Mouse (Mus musculus) forelimb bud, embryonic 11.5 days (tissue): ENCODE data around the gene Olfr643.

ENCODE experiments used
- DNase-seq: peaks from one replicate; pipeline ENCODE4 v3.0.0-alpha.2; 2012; ENCODE audit warnings: low read depth, low spot score

Gene Olfr643

DNA sequence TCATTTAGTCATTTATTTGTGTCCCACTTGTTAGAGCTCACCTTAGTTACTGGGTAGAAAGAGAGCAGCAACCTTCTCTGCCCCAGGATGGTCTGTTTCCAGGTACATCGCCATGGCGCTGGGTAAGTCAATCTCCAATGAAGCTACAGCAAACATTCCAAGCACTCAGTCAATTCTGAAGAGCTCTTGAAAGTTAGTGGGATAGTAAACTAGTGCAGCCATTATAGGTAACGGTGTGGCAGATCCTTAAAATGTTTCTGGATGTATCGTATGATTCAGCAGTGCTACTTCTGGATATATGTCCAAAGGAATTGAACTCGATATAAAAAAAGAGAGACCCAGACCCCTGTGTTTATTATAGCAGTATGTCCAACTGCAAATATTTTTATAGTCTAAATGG, at the start of gene Olfr643:
TSS of gene Olfr643 (minus strand) at position 101 of the 400 bp plus-strand sequence.
- no peak for DNase-seq

DNA sequence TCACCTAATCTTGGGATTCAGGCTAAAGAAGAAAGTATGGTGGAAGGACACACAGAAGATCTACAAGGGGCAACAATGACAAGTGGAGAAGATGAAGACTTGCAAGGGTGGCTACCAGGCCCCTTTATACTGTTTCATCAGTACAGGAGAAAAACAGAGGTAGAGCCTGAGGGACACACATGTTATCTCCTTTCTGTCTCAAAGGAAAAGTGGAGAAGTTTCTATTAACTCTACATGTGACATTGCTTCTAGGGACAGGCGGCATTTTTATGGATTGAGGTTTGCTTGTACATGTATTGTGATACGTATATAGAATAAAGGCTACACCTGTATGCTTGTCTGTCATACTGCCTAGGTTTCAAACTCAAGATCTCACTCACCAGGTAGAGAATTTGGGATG, 46.1 kb upstream of the Olfr643 start, which contains the start of gene Olfr648:
TSS of gene Olfr648 (minus strand) at position 101 of the 400 bp plus-strand sequence.
- DNase-seq = no peak

DNA sequence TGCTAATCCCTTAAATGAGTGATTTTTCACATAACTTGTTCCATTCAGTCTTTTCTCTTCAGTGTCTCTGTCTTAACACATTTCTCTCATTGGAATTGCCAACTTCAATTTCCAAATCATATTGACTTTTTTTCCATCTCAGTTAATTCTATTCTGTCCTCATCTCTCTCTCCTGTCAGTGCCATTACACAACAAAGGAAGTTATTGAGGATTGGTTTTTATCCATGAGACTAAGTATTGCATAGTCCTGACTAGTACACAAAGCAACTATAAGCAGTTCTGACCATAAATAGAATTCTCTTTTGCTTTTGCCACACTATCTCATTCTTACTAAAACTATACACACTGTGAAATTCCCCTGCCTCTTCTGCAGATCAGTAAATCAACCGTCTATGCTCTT, 41.9 kb upstream of the Olfr643 start:
- DNase-seq = no peak

DNA sequence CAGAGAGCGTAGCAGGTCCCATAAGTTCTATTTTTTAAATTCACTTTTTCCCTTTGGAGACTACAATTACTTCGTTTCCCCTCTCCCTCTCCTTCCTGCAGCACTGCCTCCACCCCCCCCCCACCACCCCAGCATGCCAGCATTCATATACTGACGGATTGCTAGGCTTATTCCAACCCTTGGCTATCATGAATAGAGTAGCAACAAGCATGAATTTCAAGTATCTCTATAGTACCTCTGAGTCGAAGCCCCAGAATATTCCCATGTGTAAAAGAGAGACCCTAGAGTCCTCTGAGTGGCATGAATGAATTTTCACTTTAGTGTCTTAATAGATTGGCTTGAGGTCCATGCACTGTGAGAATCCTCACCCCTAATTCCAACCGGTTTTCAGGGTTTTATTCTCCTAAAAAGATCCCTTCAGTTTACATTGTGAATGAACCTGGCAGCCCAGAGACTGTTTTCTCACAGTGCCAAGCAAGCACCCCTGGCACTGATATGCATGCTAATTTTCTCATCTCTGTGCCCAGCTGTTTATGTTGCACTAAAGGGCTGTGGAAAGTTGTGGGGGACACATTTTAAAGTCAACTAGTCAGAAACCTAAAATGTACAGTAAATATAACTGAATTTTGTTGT, 41.3 kb upstream of the Olfr643 start:
- no peak for DNase-seq

DNA sequence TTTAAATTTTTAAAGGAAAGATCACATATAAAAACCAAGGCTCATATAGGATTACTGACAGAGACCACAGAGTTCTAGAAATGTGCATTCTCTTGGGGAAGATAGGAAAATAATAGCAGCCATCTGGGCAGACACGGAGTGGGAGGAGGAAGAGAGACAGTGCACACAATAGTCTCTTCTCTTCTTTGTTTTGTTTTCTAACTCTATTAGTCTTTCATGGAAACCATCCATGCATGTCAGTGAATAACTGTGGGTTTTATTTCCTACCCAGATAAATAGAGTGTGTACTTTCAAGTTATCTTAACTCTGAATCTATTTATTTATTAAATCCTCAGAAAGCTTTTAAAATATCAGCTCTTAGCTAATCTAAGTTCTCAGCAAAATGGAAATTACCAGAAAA, 37.9 kb upstream of the Olfr643 start:
- no peak for DNase-seq

DNA sequence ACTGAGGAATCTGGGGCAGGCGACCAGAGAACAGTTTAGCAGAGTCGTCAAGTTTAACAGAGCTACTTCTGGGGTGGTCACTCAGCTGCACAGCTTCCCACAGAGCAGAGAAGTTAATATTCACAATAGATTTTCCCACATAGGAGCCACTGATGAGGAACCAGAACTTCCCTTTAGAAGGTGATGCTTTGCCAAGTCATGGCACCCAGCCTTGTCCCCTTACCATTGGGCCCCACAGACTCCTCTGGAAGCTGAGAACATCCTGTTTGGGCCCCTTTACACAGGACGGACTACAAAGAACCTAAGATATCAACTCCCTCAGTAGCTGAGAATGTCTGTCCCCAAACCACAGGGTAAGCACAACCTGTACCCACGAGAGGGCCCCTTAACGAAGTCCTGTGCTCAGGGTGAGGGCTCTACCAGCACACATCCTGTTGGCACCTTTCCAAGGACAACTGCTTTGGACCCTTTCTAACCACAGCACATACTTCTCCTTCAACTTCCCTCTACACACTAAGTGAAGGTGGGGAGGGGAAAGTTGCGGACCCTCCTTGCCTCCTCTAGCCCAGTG, 32.5 kb upstream of the Olfr643 start:
- no peak for DNase-seq

DNA sequence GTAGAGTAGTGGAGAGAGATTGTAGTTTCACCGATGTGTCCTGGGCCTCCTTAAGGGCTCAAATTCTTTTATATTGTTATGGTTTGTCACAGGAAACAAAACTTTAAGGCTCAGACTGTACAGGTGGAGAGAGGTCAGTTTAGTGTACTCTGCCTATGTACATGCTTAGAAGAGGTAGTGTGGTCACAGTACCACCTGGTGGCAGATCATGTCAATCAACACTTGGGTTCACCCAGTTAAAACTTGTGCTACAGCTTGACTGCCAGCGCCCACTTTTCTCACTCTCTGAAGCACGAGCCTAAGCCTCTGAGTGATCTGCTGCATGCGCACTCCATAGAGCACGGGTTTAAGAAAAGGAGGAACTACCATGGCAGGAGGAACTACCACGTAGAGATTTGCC, 29.9 kb upstream of the Olfr643 start:
- DNase-seq = no peak

DNA sequence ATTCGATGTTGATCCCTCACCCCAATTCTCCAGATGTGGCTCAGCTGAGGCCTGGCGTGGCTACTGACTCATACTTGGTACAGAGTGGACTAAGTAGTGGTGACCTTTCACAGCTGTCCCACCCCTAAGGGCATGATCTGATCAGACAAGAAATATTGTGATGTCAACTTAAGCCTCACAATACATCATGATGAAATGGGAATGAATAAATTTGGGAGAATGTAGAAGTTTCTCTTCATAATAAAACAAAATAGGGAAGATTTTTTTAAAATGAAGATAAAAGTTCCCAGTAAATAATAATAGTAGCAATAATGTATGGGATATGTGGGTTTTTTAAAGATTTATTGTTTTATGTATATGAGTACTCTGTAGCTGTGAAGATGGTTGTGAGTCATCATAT, 13.3 kb upstream of the Olfr643 start, which contains the start of gene Ubqlnl:
TSS of gene Ubqlnl (minus strand) at position 101 of the 400 bp plus-strand sequence.
- no peak for DNase-seq

DNA sequence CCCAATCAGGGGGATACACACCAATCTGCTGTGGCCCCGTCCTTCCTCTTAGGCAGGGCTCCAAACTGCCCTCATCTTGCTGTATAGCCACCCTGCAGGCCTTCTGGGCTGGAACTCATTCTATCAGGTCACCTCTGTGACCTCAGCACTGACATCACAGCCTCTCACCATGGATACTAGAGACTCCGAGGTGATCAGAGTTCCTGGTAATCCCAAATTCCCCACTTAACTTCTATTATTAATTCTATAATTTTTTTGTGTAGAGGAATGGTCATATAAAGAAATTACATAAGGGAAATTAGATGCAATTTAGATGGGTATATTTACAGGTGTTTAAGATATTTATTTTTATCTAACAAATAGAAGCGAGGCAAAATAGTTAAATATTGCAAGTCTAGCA, 6.0 kb upstream of the Olfr643 start, which contains the start of gene Ubqln3:
TSS of gene Ubqln3 (minus strand) at position 101 of the 400 bp plus-strand sequence.
- DNase-seq = no peak

DNA sequence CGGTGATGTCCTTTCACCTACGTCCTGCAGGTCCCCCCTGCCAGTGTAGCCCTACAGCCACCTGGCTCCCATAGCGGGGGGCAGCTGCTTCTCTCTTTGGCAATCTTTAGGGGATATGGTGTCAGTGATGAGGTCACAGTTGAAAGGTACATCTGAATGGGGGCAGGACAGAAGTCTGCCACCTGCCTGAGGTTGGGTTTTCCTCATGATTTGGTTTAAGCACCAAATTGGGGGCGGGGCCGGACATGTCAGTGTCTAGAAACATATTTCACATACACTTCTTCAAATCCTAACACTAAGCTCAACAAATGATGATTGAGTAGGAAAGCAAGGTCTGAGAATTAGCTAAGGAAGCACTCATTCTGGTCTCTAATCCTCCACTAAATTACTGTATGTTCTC, 7.5 kb downstream of the Olfr643 start, which contains the start of gene Ubqln5:
TSS of gene Ubqln5 (minus strand) at position 101 of the 400 bp plus-strand sequence.
- no peak for DNase-seq

DNA sequence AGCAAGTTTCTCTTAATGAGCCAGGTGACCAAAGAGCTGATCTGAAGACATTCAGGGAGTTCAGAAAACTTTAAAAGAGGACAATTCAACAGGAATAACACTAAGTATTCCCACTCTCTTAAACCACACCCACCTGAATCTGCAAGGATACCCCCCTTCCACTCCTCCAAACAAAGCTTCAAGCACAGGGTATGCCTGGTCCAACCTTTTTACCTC, 32.5 kb downstream of the Olfr643 start, which contains the start of gene Olfr646:
TSS of gene Olfr646 (plus strand) at position 117 of the 216 bp plus-strand sequence.
- DNase-seq = no peak

DNA sequence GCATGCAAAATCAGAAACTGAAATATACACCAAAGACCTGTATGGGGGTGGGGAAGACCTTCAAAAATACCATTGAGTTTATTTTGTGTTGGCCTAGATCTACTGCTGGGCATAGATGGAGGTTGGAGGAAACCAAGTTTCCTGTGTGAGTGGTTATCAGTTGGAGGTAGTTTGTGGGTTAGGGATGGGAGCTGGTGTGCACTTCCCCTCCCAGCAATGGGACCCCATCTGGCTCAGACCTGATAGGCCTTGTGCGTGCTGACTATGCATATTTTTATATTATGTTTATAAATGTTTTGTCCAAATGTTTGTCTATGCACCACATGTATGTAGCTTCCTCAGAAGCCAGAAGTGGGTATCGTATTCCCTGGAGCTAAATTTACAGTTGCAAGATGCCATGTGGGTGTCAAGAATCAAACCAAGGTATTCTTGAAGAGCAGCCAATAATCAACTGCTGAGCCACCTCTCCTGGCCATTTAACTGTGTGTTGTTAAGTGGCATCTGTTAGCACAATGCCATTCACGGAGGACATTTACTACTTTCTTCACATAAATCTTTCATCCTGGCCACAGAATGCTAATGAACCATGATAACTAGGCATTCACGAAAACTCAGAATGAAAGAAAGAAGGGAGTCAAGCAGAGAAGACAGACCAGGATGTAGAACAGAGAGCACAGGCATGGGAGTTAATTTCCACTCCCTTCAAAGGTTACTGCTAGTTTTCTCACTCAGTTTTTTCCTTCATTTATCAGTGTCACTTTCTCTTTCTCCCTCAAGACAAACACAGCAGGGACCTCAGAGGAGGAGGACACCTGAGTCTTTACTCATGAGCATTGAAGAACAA, 33.1 kb downstream of the Olfr643 start:
- DNase-seq = no peak

DNA sequence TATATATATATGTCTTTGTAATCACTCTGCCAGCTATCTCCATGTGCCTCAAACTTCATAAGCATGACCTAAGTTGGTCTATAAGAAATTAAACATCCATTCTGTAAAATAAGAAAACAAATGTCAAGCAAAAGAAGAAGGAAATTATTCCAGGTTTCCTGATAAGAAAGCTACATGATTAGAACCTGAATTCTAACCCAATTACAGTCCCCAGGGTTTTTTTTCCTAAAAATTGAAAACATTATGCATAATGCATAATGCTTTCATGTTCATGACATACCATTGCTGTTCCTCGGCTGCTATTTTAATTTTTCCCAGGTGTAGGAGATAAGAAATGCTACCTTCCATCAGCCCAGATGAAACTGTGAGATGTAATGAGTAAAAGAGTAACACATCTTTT, 51.8 kb downstream of the Olfr643 start, which contains the start of gene Olfr645:
TSS of gene Olfr645 (minus strand) at position 101 of the 400 bp plus-strand sequence.
- no peak for DNase-seq

DNA sequence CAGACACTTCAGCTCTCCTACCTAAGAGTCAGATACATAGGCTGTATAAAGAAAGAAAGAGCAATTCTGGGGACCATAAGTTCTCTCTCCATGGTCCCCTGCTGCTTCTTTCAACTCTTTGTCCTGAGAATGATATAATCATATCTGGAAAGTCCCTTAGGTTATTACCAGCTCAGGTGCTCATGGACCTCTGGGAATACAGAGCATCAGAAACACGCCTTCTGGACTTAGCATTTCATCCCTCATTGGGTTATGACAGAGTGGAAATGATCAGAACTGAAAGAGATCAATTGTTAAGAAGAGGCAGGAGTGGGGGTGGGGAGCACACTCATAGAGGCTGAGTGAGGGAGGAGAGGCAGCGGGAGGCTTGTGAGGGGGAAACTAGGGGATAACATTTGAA, 65.4 kb downstream of the Olfr643 start, which contains the start of gene Olfr644:
TSS of gene Olfr644 (minus strand) at position 101 of the 400 bp plus-strand sequence.
- no peak for DNase-seq

DNA sequence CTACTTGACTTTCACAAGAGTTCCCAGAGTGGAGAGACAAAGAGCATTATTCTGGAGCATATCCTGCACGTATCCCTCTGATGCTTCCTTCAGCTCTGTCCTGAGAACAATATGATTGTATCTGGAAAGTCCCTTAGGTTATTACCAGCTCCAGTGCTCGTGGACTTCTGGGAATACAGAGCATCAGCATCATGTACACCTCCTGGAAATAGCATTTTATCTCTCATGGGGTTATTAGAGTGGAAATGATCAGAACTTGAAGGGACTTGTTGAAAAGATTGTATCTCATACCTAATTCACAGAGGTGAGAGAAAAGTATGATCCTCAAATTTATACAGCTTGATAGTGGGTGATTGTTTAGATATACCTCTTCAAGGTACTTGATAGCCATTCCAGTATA, 75.9 kb downstream of the Olfr643 start, which contains the start of gene 4930516K23Rik:
TSS of gene 4930516K23Rik (minus strand) at position 101 of the 400 bp plus-strand sequence.
- no peak for DNase-seq

DNA sequence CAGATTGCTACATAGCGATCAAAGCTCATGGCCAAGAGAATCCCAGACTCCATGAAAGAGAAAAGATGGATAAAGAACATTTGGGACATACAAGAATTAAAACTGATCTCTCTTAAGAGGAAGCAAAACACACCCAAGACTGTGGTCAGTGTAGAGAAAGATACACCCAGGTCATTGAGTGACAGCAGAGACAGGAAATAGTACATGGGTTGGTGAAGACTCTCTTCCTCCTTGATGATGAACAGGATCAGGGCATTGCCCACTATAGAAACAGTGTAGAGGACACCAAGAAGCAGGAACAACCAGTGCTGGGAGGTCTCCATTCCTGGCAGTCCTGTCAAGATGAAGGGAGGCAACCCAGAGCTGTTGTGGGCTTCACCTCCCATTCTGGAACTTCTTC, 78.0 kb downstream of the Olfr643 start:
- DNase-seq = no peak

DNA sequence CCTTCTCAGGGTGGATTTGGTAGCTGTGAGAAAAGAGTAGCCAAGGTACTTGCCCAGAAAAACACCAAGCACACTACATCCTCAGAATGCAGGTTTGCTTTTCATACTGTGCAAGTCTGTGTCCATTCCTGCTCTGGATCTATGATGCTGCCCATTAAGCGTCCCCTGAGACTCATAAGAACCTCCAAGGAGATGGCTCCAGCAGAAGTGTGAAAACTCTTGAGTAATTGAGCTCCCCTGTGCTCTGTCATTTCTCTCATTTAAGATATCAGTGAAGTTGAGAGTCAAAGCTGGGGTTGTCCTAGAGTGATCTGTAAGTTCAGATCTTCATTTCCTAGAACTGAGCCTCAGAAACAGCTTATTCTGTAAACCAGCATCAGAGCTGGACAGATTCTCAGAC, 84.6 kb downstream of the Olfr643 start, which contains the start of gene Olfr642:
TSS of gene Olfr642 (minus strand) at position 101 of the 400 bp plus-strand sequence.
- DNase-seq = no peak

DNA sequence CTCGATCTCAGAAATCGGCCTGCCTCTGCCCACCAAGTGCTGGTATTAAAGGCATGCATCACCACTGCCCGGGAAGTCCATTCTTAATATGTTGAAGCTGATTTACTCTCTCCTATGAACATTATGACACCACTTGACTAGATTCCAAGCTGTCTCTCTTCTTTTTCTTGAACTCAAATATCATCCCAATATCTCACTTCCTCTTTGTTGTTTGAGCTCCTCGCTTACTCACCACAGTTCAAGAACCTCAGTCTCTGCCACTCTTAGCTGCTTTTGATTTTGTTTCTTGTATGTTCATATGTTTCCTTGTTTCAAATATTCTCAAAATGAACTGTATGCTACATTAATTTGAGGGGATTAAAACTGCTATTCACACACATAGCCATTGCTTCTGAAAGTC, 86.5 kb downstream of the Olfr643 start:
- DNase-seq = no peak

DNA sequence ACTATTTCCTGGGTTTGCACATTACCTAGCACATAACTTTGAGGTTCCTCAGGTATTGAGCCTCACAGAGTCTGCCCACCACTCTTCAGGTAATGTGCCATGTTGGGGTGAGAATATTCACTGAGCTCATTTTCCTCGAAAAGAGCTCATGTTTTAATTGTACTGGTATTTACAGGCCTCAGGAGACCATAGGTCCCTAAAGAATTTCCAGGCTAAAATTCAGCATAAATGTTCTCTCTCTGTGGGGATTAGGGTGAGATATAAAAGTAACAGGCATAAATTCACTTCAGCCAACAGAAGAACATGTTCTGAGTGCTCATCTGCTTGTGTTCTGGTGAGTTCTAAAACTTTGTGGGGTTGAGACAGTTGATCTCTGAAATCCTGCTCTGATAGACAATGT, 102.1 kb downstream of the Olfr643 start, which contains the start of gene Olfr641:
TSS of gene Olfr641 (plus strand) at position 301 of the 400 bp plus-strand sequence.
- no peak for DNase-seq

DNA sequence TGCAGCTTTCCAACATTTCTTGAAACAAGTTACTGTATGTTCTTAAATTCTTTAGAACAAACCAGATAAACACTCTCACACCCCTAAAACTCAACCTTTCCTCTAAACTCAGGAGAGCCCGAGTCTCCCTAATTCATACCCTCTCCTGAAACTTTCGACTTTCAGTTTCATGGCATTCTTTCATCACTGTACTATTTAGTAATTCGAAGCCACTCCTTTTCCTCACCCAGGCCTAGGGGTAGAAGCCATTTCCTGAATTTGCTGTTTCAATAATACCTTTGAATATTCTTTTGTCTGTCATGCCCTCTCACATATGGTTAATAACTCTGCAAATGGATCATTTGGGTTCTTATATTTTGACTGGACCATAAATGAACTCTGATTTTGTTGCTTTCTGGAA, 110.2 kb downstream of the Olfr643 start:
- no peak for DNase-seq

DNA sequence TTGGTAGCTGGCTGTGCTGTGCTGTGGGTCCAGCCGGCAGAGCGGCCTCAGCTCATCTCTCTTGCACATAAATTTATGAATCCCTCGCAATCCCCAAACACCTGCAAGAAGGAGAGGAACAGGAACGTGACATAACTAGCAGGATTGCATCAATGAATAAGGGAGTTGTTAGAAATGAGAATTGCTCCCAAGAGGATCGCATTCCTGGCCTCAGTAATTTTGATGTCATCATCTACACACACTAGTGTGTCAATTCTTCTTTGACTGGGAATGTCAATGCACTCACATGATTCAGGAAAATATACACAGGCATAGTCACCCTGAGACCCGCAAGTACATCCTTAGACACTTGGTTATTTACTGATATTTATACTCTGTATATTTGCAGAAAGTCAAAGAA, 111.7 kb downstream of the Olfr643 start, which contains the start of gene Olfr640:
TSS of gene Olfr640 (minus strand) at position 101 of the 400 bp plus-strand sequence.
- no peak for DNase-seq

DNA sequence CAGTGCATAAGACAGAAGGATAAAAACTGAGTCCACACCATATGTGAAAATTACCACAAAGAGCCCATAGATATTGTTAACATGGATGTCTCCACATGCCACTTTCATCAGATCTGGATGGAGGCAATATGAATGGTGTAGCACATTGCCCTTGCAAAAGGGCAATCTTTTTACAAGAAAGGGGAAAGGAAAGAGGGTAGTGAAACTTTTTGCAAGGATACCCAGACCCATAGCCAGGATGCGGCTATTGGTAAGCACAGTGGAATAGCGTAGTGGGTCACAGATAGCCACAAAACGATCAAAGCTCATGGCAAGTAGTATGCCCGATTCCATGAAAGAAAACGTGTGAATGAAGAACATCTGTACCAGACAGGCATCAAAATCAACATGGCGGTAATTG, 115.6 kb downstream of the Olfr643 start:
- DNase-seq = no peak
